Mouse (Mus musculus) cerebellum, adult 8-10 months (tissue): ENCODE measurements at regions not wholly inside any gene's neighbourhood (a gene's known extent, or its start where the extent isn't known, plus 50 kb on each side); places are given as distances from the start of the nearest gene placed in this dataset.
A peak's percentile ranks its signal among the peaks of the same experiment; 100 is the strongest.

Experiments used
- DNase-seq: peaks from one replicate; pipeline ENCODE4 v3.0.0; 2022

- DNase-seq, result no peak
These were observed 54.4 kb upstream of the 9630041A04Rik start for GRCm38 (mm10) chr9:101807249-101807648.

DNA sequence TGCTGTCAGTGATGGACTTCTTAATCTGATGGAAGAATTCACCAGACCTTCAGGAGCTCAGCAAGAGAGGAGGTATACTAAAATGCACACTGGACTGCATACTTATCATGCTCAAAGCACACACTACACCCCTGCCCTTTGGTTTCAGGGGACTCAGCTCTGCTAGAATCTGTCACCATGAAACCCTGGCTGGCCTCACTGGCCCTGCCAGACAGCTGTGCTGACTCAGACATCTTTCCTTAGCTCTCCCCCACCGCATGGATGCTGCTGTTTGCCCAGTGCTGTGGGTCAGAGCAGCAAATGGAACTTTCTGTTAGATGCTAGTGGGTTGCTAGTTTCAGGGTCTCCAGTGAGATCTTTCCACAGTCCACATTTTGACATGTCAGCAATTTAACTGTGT, 64.9 kb upstream of the 9630041A04Rik start:
- no peak for DNase-seq

DNA sequence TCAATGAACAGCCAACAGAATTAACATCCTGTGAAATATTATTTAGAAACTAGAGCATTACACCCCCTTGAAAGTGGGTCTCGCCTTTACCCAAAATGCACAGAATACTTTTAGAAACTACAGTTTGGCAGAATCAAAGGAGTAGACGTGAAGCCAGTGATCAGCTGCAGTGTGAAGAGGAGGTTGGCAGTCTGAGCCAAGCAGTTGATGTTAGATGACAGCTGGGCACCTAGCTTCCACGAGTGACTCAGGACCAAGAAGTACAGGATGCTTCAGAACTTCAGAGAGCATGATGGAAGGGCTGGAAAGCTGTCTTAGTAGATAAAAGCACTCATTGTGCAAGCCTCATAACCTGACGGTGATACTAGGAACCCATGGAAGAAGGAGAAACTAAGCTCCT, 65.6 kb upstream of the 9630041A04Rik start:
- DNase-seq, result no peak

GRCm38 (mm10) chr9:101795436-101795835, 66.2 kb upstream of the 9630041A04Rik start:
- no peak for DNase-seq

DNA sequence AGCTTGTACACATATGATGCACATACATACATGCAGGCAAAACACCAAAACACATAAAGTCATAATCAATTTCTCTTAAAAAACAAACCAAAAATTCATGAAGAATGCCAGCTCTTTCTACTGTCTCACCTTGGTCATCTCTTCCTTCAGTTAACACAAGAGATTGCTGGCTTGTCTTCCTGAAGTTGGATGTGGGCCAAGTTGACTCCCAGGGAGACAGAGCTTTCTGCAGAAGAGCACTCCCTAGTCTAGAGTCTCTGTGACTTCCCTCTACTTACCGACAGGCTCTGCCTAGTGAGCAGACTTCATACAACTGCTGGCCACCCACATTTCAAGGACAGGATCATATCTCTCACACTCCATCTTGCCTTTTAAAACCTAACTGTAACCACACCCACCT, 70.7 kb upstream of the 9630041A04Rik start:
- DNase-seq, result no peak

GRCm38 (mm10) chr9:101740949-101741605, 120.6 kb upstream of the 9630041A04Rik start:
- no peak for DNase-seq

DNA sequence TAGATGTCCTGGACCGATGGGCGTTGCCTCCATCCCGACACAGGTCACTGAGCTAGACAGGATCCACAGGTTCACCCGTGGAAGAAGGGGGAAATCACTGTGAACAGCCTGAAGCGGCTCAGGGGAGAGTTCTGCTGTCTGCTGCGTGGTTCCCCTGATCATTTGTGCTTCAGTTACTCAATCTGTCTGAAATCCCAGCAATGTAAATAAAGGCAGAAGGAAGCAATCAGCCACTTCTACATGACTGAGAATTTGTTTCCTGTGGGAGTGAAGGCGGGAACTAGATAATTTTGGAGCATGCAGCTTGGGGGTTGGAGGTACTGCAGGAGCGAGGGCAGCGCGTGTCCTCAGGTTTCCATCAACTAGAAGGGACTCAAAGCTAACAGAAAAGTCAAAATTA, 122.3 kb upstream of the 9630041A04Rik start:
- DNase-seq, result no peak

DNA sequence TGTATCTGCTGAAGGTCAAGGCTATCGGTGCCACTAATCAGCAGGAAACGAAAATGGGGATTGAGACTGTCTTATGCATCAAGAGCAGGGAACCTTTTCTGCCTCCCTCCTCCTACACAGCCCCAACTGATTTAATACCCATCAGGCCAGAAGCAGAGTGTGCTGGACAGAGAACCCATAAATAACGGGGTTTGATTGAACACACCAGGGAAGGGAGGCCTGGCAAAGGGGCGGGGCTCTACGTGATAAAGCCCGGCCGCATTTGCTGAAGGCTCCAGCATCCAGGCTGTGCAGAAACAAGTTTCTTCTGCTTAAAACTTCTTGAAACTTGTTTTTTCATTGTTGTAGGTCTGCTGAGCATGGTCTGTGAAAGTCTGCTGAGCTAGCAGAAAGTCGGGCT, 127.4 kb upstream of the 9630041A04Rik start:
- no peak for DNase-seq

DNA sequence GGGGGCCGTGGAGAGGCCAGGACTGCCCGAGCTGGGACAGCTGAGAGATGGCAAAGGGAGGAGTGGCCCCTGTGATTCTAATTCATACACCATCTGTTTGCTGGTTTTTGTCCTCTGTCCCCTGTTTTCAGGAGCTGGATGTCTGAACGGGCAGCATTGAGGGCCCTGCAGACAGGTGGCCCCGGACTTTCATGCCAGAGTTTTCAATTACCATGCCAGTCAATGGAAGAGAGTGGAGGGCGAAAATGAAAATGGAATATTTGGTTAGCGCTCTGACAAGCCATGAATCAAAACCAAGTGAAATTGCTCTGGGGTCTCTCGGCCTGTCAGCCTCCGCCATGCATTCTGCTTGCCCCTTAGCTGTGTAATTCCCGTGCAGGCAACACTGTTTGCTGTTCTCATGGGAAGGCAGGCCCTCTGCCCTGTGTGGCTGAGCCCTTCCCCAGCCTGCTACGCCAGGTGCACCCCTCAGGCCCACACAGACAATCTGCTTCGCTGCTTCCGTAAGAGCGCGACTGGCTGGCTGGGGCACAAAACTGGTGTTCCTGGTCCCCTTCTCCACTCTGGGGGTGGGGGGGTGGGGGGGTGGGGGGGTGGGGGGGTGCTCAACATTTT, 127.9 kb upstream of the 9630041A04Rik start:
- DNase-seq, result no peak

DNA sequence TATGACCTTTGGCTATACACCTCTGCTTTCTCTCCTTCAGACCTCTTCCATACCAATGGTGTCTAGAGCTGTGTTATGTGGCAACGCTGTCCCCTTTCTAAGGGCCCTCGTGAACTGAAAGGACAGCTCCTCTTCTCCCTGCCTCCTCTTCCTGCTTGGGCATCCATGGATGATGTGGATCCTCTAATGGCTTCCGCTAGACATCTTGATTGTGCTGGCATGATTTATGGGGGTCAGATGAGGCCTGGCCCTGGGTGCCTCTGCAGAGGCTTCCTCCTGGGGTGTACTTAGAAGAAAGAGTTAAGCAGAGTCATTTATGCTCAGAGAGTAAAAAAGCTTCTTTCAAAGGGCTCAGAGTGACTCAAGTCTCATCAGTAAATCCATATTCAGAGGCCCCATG, 131.5 kb upstream of the 9630041A04Rik start:
- DNase-seq, result no peak

DNA sequence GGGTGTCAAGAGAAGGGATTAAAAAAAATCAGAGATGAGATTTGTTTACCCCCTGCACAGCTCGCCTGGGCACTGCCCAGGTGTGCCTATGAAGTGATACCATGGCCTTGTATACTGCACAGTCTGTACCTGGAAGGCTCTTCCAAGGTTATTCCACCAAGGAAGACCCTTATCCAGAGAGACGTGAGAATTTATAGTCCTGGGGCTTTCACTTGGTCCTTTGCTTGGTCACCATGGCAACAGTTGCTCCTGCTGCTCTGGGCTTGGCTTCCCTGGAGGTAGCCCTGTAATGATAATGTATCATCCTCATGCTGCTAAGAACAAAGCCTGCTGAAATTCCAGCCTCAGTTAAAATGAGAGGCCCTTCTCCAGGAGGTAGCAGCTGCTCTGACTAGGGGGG, 143.7 kb upstream of the 9630041A04Rik start:
- no peak for DNase-seq

GRCm38 (mm10) chr9:101716326-101716725, 145.3 kb upstream of the 9630041A04Rik start:
- no peak for DNase-seq

- no peak for DNase-seq
These were observed 146.8 kb upstream of the 9630041A04Rik start for GRCm38 (mm10) chr9:101714805-101715204.

DNA sequence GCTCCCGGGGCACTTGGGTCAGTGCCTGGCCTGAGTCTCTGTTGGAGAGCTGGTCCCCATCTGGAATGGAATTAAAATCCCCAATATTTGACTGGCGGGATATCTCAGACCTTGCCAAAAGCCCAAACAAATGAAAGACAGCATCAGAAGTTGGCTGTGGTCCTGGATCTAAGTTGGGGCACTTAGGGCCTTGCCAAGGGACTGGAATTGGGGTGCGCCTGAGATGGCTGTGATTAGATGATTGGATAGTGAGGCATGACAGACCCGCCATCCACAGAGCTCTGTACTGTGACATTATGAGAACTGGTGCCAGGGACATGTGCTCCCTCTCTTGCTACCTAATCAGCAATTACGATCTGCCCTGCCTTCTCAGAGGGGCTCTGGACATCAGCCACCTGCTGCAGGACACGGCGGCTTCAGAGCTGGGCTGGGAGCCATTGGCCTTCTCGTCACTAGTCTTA, 151.0 kb upstream of the 9630041A04Rik start:
- peak; percentile 59 for DNase-seq

GRCm38 (mm10) chr9:101700368-101700767, 161.3 kb upstream of the 9630041A04Rik start:
- no peak for DNase-seq

- no peak for DNase-seq
These were observed 167.6 kb upstream of the 9630041A04Rik start for GRCm38 (mm10) chr9:101694054-101694453.

GRCm38 (mm10) chr9:101691336-101691735, 170.3 kb upstream of the 9630041A04Rik start:
- DNase-seq, result no peak

GRCm38 (mm10) chr9:101690916-101691315, 170.7 kb upstream of the 9630041A04Rik start:
- no peak for DNase-seq

DNA sequence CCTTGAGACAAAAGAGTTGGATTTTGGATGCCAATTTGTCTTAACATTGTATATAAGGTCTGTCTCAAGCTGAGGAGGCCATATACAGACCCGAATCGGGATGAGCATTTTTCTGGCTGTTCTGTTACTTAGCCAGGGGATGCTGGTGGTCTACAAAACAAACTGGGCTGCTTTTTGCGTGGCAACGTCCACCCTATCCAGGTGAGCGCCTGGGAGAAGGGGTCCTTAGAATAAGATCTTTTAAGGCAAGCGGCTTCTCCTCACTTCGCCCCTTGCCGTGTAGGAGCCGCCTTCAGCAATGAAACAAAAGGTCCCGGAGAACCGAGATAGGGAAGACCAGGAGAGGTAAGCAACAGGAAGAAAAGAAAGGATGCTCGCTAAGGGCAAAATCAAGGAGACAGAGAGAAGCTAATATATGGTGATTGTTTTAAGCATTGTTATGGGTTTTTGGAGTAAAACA, 171.2 kb upstream of the 9630041A04Rik start:
- DNase-seq, result no peak

GRCm38 (mm10) chr9:101689532-101690401, 171.9 kb upstream of the 9630041A04Rik start:
- peak; percentile 89 for DNase-seq

GRCm38 (mm10) chr9:101687226-101687625, 174.4 kb upstream of the 9630041A04Rik start:
- DNase-seq, result no peak

DNA sequence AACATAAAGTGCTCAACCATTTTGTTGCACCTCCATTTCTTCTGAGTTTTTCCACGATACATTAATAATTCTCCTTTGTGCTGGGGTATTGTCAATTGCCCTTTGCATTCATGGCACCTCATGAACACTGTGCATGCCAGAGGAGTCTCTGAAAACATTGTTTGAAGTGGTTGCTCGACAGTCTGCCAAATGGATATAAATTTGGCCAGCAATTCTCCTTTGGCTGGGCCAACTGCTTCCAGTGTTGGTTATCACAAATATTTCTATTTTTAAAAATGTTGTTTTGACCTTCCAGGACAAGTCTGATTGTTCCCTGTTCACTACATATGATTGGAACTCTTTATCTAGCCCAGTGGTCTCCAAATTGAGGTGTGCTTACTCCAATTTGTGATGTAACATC, 184.1 kb upstream of the 9630041A04Rik start:
- no peak for DNase-seq

DNA sequence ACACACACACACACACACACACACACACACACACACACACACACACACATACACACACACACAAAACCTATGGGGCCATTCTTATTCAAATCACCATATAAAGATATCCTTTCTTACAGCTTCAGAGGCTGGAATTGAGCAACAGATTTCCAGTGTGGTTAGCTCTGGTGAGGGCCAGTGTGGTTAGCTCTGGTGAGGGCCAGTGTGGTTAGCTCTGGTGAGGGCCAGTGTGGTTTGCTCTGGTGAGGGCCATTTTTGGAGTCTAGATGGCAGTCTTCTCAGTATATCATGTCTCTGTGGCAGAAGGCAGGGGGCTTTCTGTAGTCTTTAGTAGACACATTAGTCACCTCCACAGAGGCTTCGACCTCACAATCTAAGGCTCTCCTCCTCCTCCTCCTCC, 191.5 kb upstream of the 9630041A04Rik start:
- DNase-seq, result no peak

GRCm38 (mm10) chr9:101649816-101650215, 211.8 kb upstream of the 9630041A04Rik start:
- DNase-seq, result no peak
